ENCODE assay signal across 20 mouse cellular contexts in the genomic region with DNA sequence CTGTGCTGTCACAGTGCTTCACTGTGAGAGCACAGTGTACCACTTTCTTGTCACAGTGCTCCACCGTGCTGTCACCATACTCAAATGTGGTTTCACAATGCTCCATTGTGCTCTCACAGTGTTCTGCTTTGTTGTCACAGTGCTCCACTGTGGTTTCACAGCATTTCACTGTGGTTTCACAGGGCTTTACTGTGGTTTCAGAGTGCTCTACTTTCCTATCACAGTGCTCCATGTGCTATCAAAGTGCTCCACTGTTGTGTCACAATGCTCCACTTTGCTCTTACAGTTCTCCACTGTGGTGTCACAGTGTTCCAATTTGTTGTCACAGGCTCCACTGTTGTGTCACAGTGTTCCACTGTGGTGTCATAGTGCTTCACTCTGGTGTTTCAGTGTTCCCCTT.
"Had no signal": no experiment of that assay in that cellular context is flagged by ENCODE, and none has a peak within 500 bp of the region (broad histone marks: within the 10 kb centered on the region; RNA-seq: fewer than 3 reads in every experiment).

No protein-coding gene starts in this region.

- DNase-seq: kidney, adult 11 months; kidney, adult 8-10 months; kidney, postnatal 10 days; kidney, postnatal 36 days; layer of hippocampus, postnatal 36 days; liver, embryonic 13.5 days; lung, adult 2 months; lung, postnatal 14 days; lung, postnatal 4 days; retina, postnatal 1 day; right cerebral cortex, postnatal 25 days; spleen, adult 18-20 months; thymus, adult 18-20 months; thymus, postnatal 14 days had no signal

- H3K27ac ChIP-seq: kidney, embryonic 15.5 days; left cerebral cortex, adult 2 months; liver, embryonic 13.5 days; midbrain, embryonic 10.5 days; midbrain, embryonic 15.5 days; neural tube, embryonic 13.5 days; stomach, embryonic 15.5 days had no signal

- H3K36me3 ChIP-seq: kidney, embryonic 15.5 days; liver, embryonic 13.5 days; midbrain, embryonic 10.5 days; midbrain, embryonic 15.5 days; neural tube, embryonic 13.5 days; stomach, embryonic 15.5 days had no signal

- ATAC-seq: midbrain, embryonic 15.5 days had no signal

- H3K4me1 ChIP-seq: kidney, embryonic 15.5 days; liver, embryonic 13.5 days; midbrain, embryonic 10.5 days; midbrain, embryonic 15.5 days; neural tube, embryonic 13.5 days; stomach, embryonic 15.5 days had no signal

- H3K4me2 ChIP-seq: kidney, embryonic 15.5 days; liver, embryonic 13.5 days; midbrain, embryonic 15.5 days; neural tube, embryonic 13.5 days; stomach, embryonic 15.5 days had no signal

- H3K9me3 ChIP-seq: kidney, embryonic 15.5 days; midbrain, embryonic 10.5 days; midbrain, embryonic 15.5 days; neural tube, embryonic 13.5 days; stomach, embryonic 15.5 days had no signal

- H3K4me3 ChIP-seq: kidney, embryonic 15.5 days; left cerebral cortex, adult 2 months; liver, embryonic 13.5 days; midbrain, embryonic 10.5 days; midbrain, embryonic 15.5 days; neural tube, embryonic 13.5 days; stomach, embryonic 15.5 days had no signal

- H3K9ac ChIP-seq: kidney, embryonic 15.5 days; liver, embryonic 13.5 days; midbrain, embryonic 15.5 days; neural tube, embryonic 13.5 days; stomach, embryonic 15.5 days had no signal

- H3K27me3 ChIP-seq: kidney, embryonic 15.5 days; liver, embryonic 13.5 days; midbrain, embryonic 15.5 days; neural tube, embryonic 13.5 days; stomach, embryonic 15.5 days had no signal
